Mouse (Mus musculus) stomach, postnatal 0 days (tissue): ENCODE data around the gene Klrc1.
"Not testable (repeated sequence)": the region's sequence is repeated elsewhere in the genome, so short reads cannot be mapped to it uniquely, and the experiment has no call there.

Source experiments
- CTCF ChIP-seq: IDR thresholded peaks from 2 replicates; pipeline ENCODE4 v1.5.1; 2016; ENCODE audit warnings: antibody characterized with exemption, low read depth, mild to moderate bottlenecking, moderate library complexity
- EP300 ChIP-seq: optimal IDR thresholded peaks from 2 replicates; pipeline ENCODE3; 2016; ENCODE audit warnings: antibody characterized with exemption

DNA sequence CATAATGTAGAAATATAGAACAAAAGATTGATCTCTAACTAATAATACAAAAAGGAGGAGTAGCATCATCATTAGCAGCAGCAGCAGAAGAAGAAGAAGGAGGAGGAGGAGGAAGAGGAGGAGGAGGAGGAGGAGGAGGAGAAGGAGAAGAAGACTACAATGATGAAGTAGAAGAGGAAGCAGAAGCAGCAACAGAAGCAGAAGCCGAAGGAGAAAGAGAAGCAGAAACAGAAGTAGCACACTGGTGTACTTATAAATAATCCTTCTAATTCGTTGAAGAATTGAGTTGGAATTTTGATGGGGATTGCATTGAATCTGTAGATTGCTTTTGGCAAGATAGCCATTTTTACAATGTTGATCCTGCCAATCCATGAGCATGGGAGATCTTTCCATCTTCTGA is 47.7 kb downstream of the Klrc1 start:
- TF ChIP-seq CTCF, EP300: not testable (repeated sequence)
